Mouse (Mus musculus): Measurements from ENCODE around the gene Ccdc91.

Ccdc91 gene

DNA sequence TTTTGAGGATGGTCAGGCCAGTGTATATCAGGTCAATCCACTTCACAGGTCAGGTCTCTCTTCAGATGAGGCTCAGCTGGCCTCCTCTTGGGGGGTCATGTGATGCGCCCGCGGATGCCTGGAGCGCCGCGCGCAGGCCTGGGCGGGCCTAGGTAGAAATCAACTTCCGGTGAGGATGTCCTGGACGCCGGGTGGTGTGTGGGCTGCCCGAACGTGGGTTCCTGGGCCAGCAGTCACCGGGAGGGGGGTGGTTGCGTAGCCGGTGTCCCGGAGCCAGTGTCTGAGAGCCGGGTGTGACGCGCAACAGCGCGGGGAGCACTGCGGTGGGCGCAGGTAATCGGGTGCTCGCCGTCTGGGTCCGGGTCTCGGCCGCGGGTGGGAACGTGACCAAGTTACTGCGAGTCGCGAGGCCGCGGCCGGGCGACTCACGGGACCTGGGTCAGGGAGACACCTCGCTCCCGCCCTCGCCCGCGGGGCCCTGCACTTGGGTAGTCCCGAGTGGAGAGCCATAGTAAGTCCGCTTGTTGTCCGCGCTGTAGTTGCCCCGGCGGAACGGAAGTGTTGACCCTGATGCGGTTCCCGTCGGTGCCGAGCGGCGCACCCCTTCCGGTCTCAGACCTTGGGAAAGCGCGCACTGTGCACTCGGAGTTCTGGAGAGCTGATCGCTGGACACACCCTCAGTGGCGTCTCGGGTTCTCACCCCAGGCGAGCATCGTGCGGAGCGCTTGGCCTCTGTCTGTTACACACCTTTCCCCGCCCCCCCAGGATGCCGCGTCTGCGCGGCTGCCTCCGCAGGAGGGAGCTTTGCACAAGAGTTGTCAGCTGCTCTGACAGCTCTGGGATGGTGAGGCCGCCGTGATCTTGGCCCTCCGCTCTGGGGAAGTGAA is at the start of gene Ccdc91:
Ccdc91 (plus strand) TSS at position 102 of the 887 bp plus-strand sequence.
- DNase-seq (ENCODE audit: low spot score): peak; percentile 91

GRCm38 (mm10) chr6:147426927-147427487 is 48.6 kb upstream of the Ccdc91 start:
- DNase-seq (ENCODE audit: low spot score): peak; percentile 12

DNA sequence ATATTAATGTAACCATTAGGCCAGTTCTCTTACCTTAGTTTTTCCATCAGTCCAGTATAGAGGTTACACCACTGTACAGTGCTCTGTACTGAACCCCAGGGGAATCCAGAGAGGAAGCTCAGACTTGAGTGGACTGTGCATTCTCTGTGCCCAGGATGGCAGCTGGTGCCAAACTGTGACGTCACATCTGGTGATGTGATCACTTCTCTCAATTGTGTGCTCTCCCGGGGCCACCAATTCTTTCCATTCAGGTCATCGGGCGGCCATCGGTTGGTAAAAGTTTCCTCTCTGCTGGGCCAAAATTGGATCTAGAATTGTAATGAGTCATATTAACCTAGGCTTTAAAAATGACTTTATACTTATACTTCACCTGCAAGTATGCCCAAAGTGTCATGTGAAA is 19.9 kb upstream of the Ccdc91 start:
- no peak for DNase-seq (ENCODE audit: low spot score)

DNA sequence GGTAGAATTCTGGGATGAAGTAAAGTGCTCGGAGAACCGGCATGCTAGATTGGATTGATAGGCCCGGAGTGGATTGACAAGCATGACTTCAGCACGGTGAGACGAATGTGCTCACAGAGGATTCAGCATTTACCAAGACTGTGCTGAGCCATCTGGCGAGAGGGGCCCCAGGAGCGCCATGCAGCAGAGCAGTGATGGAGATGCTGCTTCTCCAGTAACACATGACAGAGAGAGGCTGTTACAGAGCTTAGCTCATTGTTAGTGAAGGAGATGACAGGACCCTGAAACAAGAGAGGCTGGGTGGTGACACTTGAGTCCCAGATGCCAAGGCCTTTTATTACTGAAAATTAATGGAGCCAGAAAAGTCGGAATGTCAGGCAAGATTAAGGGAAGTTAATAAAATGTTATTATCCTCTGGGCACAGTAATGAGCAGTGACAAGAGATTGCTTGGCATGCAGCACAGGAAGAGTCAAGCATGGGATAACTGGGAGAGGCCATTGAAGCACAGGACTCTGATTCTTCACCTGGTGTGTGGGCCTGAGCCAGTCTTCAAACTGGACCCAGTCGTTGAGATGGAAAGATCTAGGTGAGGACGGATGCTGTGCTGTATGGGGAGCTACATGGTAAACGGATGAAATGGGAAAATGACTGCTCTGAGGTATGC is 16.9 kb upstream of the Ccdc91 start:
- DNase-seq (ENCODE audit: low spot score): no peak

GRCm38 (mm10) chr6:147470016-147470415 is 5.6 kb upstream of the Ccdc91 start:
- no peak for DNase-seq (ENCODE audit: low spot score)

- DNase-seq (ENCODE audit: low spot score): no peak
Measured at GRCm38 (mm10) chr6:147481141-147481540, 5.5 kb downstream of the Ccdc91 start.

- DNase-seq (ENCODE audit: low spot score): no peak
Measured at GRCm38 (mm10) chr6:147490120-147490519, 14.5 kb downstream of the Ccdc91 start.

DNA sequence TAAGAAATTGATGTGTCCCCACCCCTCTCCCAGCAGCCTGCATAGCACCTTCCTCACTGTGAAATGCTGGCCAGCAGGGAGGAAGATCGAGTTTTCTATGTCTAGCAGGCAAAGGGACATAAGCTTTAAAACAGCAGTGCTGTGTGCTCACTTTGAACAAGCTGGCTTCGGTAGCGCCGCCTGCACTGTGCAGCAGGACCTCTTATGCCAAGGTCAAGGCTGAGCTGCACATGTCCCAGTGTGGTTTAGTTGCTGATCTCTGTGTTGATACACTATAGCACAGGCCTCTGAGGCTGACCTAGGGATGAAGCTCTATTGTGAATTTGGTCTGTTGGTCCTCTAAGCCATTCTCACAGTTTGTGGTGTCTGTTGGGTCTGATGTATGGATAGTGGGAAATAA is 16.9 kb downstream of the Ccdc91 start:
- DNase-seq (ENCODE audit: low spot score): no peak

DNA sequence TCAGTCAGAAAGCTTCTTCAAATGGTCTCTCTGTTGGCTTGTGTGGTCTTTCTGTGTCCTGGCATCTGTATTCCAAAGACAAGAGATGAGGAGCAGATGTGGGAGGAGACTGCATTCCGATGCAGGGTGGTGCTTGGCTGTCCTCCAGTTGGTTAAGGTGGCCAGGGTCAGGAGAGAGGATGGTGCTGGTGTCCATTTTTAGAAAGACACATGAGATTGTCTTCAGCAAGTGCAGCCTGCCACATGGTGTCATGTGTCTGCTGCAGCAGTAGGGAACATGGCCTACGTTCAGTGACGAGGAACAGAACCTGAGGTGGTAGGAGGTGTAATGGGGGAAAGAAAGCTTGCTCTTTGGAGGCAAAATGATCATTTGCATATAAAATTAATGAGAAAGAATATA is 25.8 kb downstream of the Ccdc91 start:
- DNase-seq (ENCODE audit: low spot score): no peak

GRCm38 (mm10) chr6:147506074-147506473 is 30.4 kb downstream of the Ccdc91 start:
- DNase-seq (ENCODE audit: low spot score): no peak

DNA sequence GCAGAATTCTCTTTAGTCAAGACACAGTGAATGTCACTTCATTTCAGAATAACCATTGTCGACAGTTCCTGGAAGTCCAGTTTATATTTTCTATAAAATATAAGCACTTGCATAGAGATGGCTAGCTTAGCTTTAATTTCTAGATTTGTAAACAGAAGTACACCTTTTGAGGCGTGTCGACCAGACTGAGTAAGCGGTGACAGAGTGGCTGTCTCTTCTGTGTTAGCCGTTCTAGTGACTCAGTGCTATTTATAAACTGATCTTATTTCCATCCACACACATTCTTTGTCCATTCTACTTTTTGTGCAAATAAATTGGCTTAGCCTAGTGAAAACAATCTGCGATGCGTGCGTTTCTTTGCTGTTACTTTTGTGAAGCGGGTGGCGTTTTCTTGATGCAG is 30.9 kb downstream of the Ccdc91 start:
- no peak for DNase-seq (ENCODE audit: low spot score)

DNA sequence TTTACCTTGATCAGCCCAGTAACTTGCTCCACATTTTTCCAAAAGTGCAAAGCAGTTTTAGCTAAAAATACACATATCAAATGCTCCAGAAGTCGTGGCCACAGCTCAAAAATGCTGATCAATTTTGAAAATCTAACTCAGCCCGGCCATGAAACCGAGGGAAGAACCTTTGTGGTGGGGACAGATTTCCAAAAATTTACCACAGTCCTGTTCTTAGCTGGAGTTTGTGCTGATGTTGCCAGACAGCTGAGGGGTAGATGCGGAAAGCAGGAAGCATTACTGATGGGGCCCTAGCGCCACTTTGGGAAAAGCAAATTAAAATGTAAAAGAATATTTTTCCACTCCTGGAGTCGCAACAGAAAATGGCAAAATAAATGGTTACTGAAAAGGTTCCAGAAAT is 31.6 kb downstream of the Ccdc91 start:
- DNase-seq (ENCODE audit: low spot score): no peak

GRCm38 (mm10) chr6:147510516-147510915 is 34.9 kb downstream of the Ccdc91 start:
- DNase-seq (ENCODE audit: low spot score): no peak

DNA sequence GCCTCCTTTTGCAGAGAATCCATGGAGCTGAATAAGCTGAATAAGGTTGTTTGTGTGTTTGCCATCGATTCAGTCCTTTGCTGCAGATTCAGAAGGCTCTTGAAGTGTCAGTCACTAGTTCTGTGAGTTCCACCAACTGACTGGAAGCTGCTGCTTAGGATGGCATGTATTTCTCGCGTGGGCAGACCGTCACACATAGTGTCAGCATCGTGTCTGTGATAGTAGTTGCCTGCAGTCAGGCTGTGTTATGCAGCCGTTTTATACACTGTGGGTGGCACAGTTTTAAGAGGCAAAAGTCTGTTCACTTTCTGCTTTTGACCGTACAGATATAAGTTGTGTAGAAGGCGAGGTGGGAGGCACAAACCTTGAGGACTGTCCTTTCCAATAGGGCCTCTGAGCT is 42.3 kb downstream of the Ccdc91 start:
- DNase-seq (ENCODE audit: low spot score): no peak

- DNase-seq (ENCODE audit: low spot score): no peak
Measured at GRCm38 (mm10) chr6:147525236-147525635, 49.6 kb downstream of the Ccdc91 start.

- DNase-seq (ENCODE audit: low spot score): no peak
Measured at GRCm38 (mm10) chr6:147534971-147535370, 59.3 kb downstream of the Ccdc91 start.

DNA sequence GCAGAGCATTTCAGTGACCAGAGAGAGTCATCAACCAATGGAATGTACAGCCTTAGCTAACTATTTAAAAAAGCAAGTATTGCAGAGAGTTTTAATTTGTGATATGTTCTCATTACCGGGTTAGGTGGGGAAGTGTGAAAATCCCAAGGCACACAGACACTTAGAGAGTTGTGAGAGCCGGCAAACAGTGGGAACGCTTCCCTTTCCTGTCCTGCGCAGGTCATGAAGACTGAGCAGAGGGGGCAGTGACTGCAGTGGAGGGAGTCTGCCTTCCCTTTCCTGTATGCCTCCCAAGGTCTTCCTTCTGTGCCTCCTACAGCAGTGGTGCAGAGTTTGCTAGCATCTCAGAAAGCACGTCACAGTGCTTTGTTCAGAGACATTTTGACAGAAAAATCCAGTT is 62.6 kb downstream of the Ccdc91 start:
- no peak for DNase-seq (ENCODE audit: low spot score)

- no peak for DNase-seq (ENCODE audit: low spot score)
Measured at GRCm38 (mm10) chr6:147539056-147539600, 63.5 kb downstream of the Ccdc91 start.

GRCm38 (mm10) chr6:147540942-147541341 is 65.3 kb downstream of the Ccdc91 start:
- no peak for DNase-seq (ENCODE audit: low spot score)

GRCm38 (mm10) chr6:147555591-147555990 is 80.0 kb downstream of the Ccdc91 start:
- no peak for DNase-seq (ENCODE audit: low spot score)

- DNase-seq (ENCODE audit: low spot score): no peak
Measured at GRCm38 (mm10) chr6:147559316-147559715, 83.7 kb downstream of the Ccdc91 start.

DNA sequence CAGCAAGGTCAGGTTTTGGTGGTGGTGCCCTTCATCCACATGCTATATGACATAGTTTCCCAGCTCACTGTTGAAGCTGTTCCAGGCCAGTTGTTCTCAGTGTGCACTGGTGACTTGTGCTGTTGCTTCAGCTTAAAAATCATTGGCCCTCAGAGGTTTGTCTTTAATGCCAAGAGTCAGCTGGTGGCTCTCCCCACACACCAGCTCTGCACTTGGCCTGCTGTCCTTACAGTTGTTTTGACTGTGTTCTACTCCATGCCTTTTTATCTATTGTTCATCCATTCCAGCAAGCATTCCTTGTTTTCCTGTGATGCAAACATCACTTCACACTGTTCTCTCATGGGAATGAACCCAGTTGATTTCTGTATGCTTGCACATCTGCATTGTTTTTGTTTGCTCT is 84.8 kb downstream of the Ccdc91 start:
- DNase-seq (ENCODE audit: low spot score): no peak

GRCm38 (mm10) chr6:147569246-147569645 is 93.6 kb downstream of the Ccdc91 start:
- no peak for DNase-seq (ENCODE audit: low spot score)

Measured in embryo, embryonic 10.5 days (tissue).